Mouse (Mus musculus) kidney, embryonic 14.5 days (tissue): ENCODE measurements around the gene 6030408B16Rik. TPM values are rescaled to one million over a fixed set of nuclear protein-coding genes. Genes with fewer than 3 reads are reported as not detected.

Source experiments
- ATAC-seq: fragments of 200-750 bp; cut with Nextera tagmentation; 2 replicates; pipeline ENCODE4 v1.8.0; 2017; ENCODE audit warnings: moderate number of reproducible peaks, mild to moderate bottlenecking, moderate TSS enrichment, moderate library complexity; ENCODE audit not compliant: low FRiP score, low TSS enrichment
- H3K27ac ChIP-seq: fragments of 300-500 bp; sonication (generic); 2 replicates; pipeline ENCODE4 v1.5.1; 2014; ENCODE audit warnings: low read depth, mild to moderate bottlenecking, low read length, moderate library complexity, mixed read lengths
- H3K27me3 ChIP-seq: fragments of 300-500 bp; sonication (generic); 2 replicates; pipeline ENCODE4 v1.6.1; 2014; ENCODE audit warnings: mild to moderate bottlenecking, low read length; ENCODE audit not compliant: control insufficient read depth, insufficient read depth
- H3K36me3 ChIP-seq: fragments of 300-500 bp; sonication (generic); 2 replicates; pipeline ENCODE4 v1.6.1; 2014; ENCODE audit warnings: low read length, mixed read lengths; ENCODE audit not compliant: control insufficient read depth, insufficient read depth
- H3K4me1 ChIP-seq: fragments of 300-500 bp; sonication (generic); 2 replicates; pipeline ENCODE4 v1.6.1; 2014; ENCODE audit warnings: low read length, mixed read lengths; ENCODE audit not compliant: control insufficient read depth, insufficient read depth
- H3K4me2 ChIP-seq: fragments of 300-500 bp; sonication (generic); replicated peaks from 2 replicates; pipeline ENCODE4 v1.6.1; 2014; ENCODE audit warnings: low read depth, mild to moderate bottlenecking, low read length
- H3K4me3 ChIP-seq: fragments of 300-500 bp; sonication (generic); 2 replicates; pipeline ENCODE4 v1.5.1; 2014; ENCODE audit warnings: mild to moderate bottlenecking, low read length
- H3K9ac ChIP-seq: fragments of 300-500 bp; sonication (generic); 2 replicates; pipeline ENCODE4 v1.6.1; 2014; ENCODE audit warnings: low read depth, mild to moderate bottlenecking, low read length, moderate library complexity
- H3K9me3 ChIP-seq: fragments of 300-500 bp; sonication (generic); 2 replicates; pipeline ENCODE4 v1.6.1; 2016; ENCODE audit warnings: low read length; ENCODE audit not compliant: control insufficient read depth
- WGBS: fragments of 180-500 bp; shearing (Covaris S2); extraction: QIAGEN DNeasy Blood & Tissue Kit; methylation state at CpG from one replicate; pipeline ENCODE4 v1.1.7; 2014; 5-methylcytosine and 5-hydroxymethylcytosine counted together
- polyA plus RNA-seq: library from polyadenylated mRNA; unstranded; fragments of >200 nt; fragmentation: Nextera tagmentation; extraction: Ambion mirVana; gene quantifications from 2 replicates; pipeline ENCODE4 v1.2.1, GENCODE M21; 2014

The 6030408B16Rik gene
- polyA plus RNA-seq, 1 experiment from 2014 or later = 25.8 TPM

GRCm38 (mm10) chr15:101253563-101253885, 39.5 kb upstream of the 6030408B16Rik start:
- no peak for ATAC-seq
- H3K4me3 ChIP-seq = peak overlapping the region; percentile 60
- no peak overlapping the region for H3K27ac ChIP-seq
- H3K9me3 ChIP-seq = no peaks in the 10 kb centered on the region
- no peaks in the 10 kb centered on the region for H3K27me3 ChIP-seq
- 34% methylated on average over 3 of the region's 3 CpGs for WGBS
- H3K9ac ChIP-seq = peak overlapping the region; percentile 76
- no peaks in the 10 kb centered on the region for H3K36me3 ChIP-seq
- H3K4me1 ChIP-seq = no peaks in the 10 kb centered on the region
- H3K4me2 ChIP-seq = peak overlapping the region; percentile 97

GRCm38 (mm10) chr15:101253886-101254795, 38.9 kb upstream of the 6030408B16Rik start, which contains the start of gene Nr4a1:
TSS of gene Nr4a1 (plus strand) at chr15:101254269.
- peak; percentile 60 for ATAC-seq
- Histone ChIP-seq H3K4me3 (peak within 1 kb of the TSS; percentile 60), H3K27ac (no peak within 1 kb of the TSS), H3K9ac (peak within 1 kb of the TSS; percentile 76), H3K4me2 (peak within 1 kb of the TSS; percentile 97), H3K27me3 (no peaks in the 10 kb centered on the region), H3K9me3 (no peaks in the 10 kb centered on the region), H3K36me3 (no peaks in the 10 kb centered on the region), H3K4me1 (no peaks in the 10 kb centered on the region)
- WGBS = 1% methylated on average over 64 of the region's 82 CpGs

- Histone ChIP-seq H3K4me1 (no peaks in the 10 kb centered on the region), H3K9ac (no peak overlapping the region), H3K27me3 (no peaks in the 10 kb centered on the region), H3K36me3 (no peaks in the 10 kb centered on the region), H3K27ac (no peak overlapping the region), H3K4me3 (no peak overlapping the region), H3K9me3 (no peaks in the 10 kb centered on the region), H3K4me2 (no peak overlapping the region)
- no peak for ATAC-seq
- whole genome bisulfite sequencing = 84% methylated on average over 7 of the region's 7 CpGs
These were observed 37.1 kb upstream of the 6030408B16Rik start for GRCm38 (mm10) chr15:101255842-101256462.

- Histone ChIP-seq H3K9ac (no peak overlapping the region), H3K4me2 (no peak overlapping the region), H3K9me3 (no peaks in the 10 kb centered on the region), H3K27me3 (no peaks in the 10 kb centered on the region), H3K4me1 (no peaks in the 10 kb centered on the region), H3K27ac (no peak overlapping the region), H3K36me3 (no peaks in the 10 kb centered on the region), H3K4me3 (no peak overlapping the region)
- 73% methylated on average over 14 of the region's 14 CpGs for WGBS
- no peak for ATAC-seq
These were observed 36.4 kb upstream of the 6030408B16Rik start for GRCm38 (mm10) chr15:101256463-101257206.

GRCm38 (mm10) chr15:101258420-101258819, 34.6 kb upstream of the 6030408B16Rik start:
- Histone ChIP-seq H3K4me2 (no peak overlapping the region), H3K4me3 (no peak overlapping the region), H3K9ac (no peak overlapping the region), H3K36me3 (no peaks in the 10 kb centered on the region), H3K4me1 (no peaks in the 10 kb centered on the region; the same call in 1 of the 2 replicates), H3K27me3 (no peaks in the 10 kb centered on the region), H3K9me3 (no peaks in the 10 kb centered on the region), H3K27ac (no peak overlapping the region)
- 90% methylated on average over 11 of the region's 11 CpGs for WGBS
- no peak for ATAC-seq

- no peak overlapping the region for H3K27ac ChIP-seq
- ATAC-seq = no peak
- no peaks in the 10 kb centered on the region for H3K36me3 ChIP-seq
- H3K4me2 ChIP-seq = no peak overlapping the region
- H3K4me1 ChIP-seq = no peaks in the 10 kb centered on the region; the same call in 1 of the 2 replicates
- no peaks in the 10 kb centered on the region for H3K9me3 ChIP-seq
- H3K27me3 ChIP-seq = no peaks in the 10 kb centered on the region
- H3K4me3 ChIP-seq = no peak overlapping the region
- no peak overlapping the region for H3K9ac ChIP-seq
- 84% methylated on average over 3 of the region's 3 CpGs for WGBS
These were observed 33.1 kb upstream of the 6030408B16Rik start for GRCm38 (mm10) chr15:101259922-101260321.

- Histone ChIP-seq H3K9ac (no peak overlapping the region), H3K9me3 (no peaks in the 10 kb centered on the region), H3K27ac (0 out of 2 replicates have a peak overlapping the region, but pooled peaks have one; percentile 6), H3K4me1 (no peaks in the 10 kb centered on the region; the same call in 1 of the 2 replicates), H3K4me2 (no peak overlapping the region), H3K4me3 (no peak overlapping the region), H3K36me3 (no peaks in the 10 kb centered on the region), H3K27me3 (no peaks in the 10 kb centered on the region)
- WGBS = 44% methylated on average over 10 of the region's 10 CpGs
- no peak for ATAC-seq
These were observed 32.6 kb upstream of the 6030408B16Rik start for GRCm38 (mm10) chr15:101260387-101260786.

GRCm38 (mm10) chr15:101260874-101261622, 32.0 kb upstream of the 6030408B16Rik start:
- no peaks in the 10 kb centered on the region for H3K36me3 ChIP-seq
- H3K4me3 ChIP-seq = no peak overlapping the region
- 72% methylated on average over 13 of the region's 13 CpGs for WGBS
- H3K9me3 ChIP-seq = no peaks in the 10 kb centered on the region
- no peak overlapping the region for H3K4me2 ChIP-seq
- peak overlapping the region; percentile 18; the same call in 1 of the 2 replicates for H3K9ac ChIP-seq
- H3K4me1 ChIP-seq = peaks cover 6% of the 10 kb centered on the region
- no peak for ATAC-seq
- H3K27ac ChIP-seq = peak overlapping the region; percentile 59; the same call in 1 of the 2 replicates
- H3K27me3 ChIP-seq = no peaks in the 10 kb centered on the region
